Comparison of ENCODE assay signal across 8 mouse cellular contexts in genomic region chrX:102643823-102644572, GRCm38 (mm10). TPM values are rescaled to one million over a fixed set of nuclear protein-coding genes. Genes with fewer than 3 reads are reported as not detected.
DNase-seq lines count a peak whose midpoint lies in the region; ATAC-seq and TF ChIP-seq lines count a peak whose summit lies in the region.

Gene Phka1, minus strand, starts transcription at chrX:102644246.

- no peak for TF ChIP-seq CTCF in lung, embryonic 14.5 days (IDR thresholded peaks at IDR 0.05; ENCODE audit: low read depth)
- TF ChIP-seq CTCF in olfactory bulb, adult 2 months (IDR thresholded peaks at IDR 0.05; ENCODE audit: insufficient read depth, low read depth, low read length), result no peak
- TF ChIP-seq CTCF in thymus, adult 2 months (IDR thresholded peaks at IDR 0.05; ENCODE audit: borderline replicate concordance, control insufficient read depth, extremely low read depth, insufficient read depth, low read length, poor library complexity), result no peak

- H3K27me3 ChIP-seq in forebrain, embryonic 16.5 days (replicated peaks; ENCODE audit: control insufficient read depth, insufficient read depth, low read length), result peaks cover 3% of the 10 kb centered on the region; the same call in 1 of the 2 replicates
- H3K27me3 ChIP-seq in lung, embryonic 14.5 days (ENCODE audit: insufficient read depth, low read length), result peaks cover 6% of the 10 kb centered on the region; the same call in 1 of the 2 replicates
- no peaks in the 10 kb centered on the region for H3K27me3 ChIP-seq in thymus, adult 2 months (ENCODE audit: control insufficient read depth, insufficient read depth, low read length)

- H3K4me2 ChIP-seq in forebrain, embryonic 16.5 days (ENCODE audit: low read length), result peak within 1 kb of the TSS; percentile 58
- peak within 1 kb of the TSS; percentile 60 for H3K4me2 ChIP-seq in lung, embryonic 14.5 days

- DNase-seq in ES-CJ7 (ENCODE audit: low read depth, low spot score), result peak; percentile 21
- peak; percentile 66 to 75 for DNase-seq in cerebellum, adult 18-20 months
- DNase-seq in heart, postnatal 36 days, result peak; percentile 86
- DNase-seq in layer of hippocampus, adult 8-10 months (ENCODE audit: low spot score in 2 of 2), result peak; percentile 36 to 50
- DNase-seq in lung, embryonic 14.5 days, result peak; percentile 78
- DNase-seq in thymus, adult 2 months, result peak; percentile 18

- no peak for TF ChIP-seq POLR2A in olfactory bulb, adult 2 months (IDR thresholded peaks at IDR 0.05; ENCODE audit: insufficient read depth, low read depth, low read length)
- TF ChIP-seq POLR2A in thymus, adult 2 months (IDR thresholded peaks at IDR 0.05; ENCODE audit: control insufficient read depth, extremely low read depth, insufficient read depth, low read length, poor library complexity), result no peak

- WGBS in forebrain, embryonic 16.5 days, result 17% methylated on average over 59 of the region's 60 CpGs
- 8% methylated on average over 50 of the region's 60 CpGs for WGBS in lung, embryonic 14.5 days
- 21% methylated on average over 57 of the region's 60 CpGs for WGBS in olfactory bulb, adult 2 months
- 4% methylated on average over 57 of the region's 60 CpGs for WGBS in thymus, adult 2 months

- intact Hi-C loops in heart, postnatal 36 days (cut with DNase I), result no loop called here

- peak within 1 kb of the TSS; percentile 57 for H3K9ac ChIP-seq in forebrain, embryonic 16.5 days (replicated peaks; ENCODE audit: low read depth, low read length)
- H3K9ac ChIP-seq in lung, embryonic 14.5 days, result peak within 1 kb of the TSS; percentile 60

- no peaks in the 10 kb centered on the region for H3K36me3 ChIP-seq in forebrain, embryonic 16.5 days (ENCODE audit: control insufficient read depth, insufficient read depth)
- no peaks in the 10 kb centered on the region for H3K36me3 ChIP-seq in lung, embryonic 14.5 days (ENCODE audit: insufficient read depth)
- H3K36me3 ChIP-seq in thymus, adult 2 months (ENCODE audit: control insufficient read depth, insufficient read depth, low read length), result no peaks in the 10 kb centered on the region

- H3K9me3 ChIP-seq in forebrain, embryonic 16.5 days (ENCODE audit: control insufficient read depth, low read length), result no peaks in the 10 kb centered on the region
- H3K9me3 ChIP-seq in lung, embryonic 14.5 days (ENCODE audit: low read depth, low read length), result no peaks in the 10 kb centered on the region

- H3K27ac ChIP-seq in forebrain, embryonic 16.5 days (ENCODE audit: low read length), result no peak within 1 kb of the TSS
- peak within 1 kb of the TSS; percentile 46; the same call in 1 of the 2 replicates for H3K27ac ChIP-seq in lung, embryonic 14.5 days (ENCODE audit: low read depth)
- H3K27ac ChIP-seq in olfactory bulb, adult 2 months (ENCODE audit: insufficient read depth, low read depth, low read length), result 0 out of 2 replicates have a peak within 1 kb of the TSS, but pooled peaks have one; percentile 7
- H3K27ac ChIP-seq in thymus, adult 2 months (ENCODE audit: control insufficient read depth, insufficient read depth, low read length), result no peak within 1 kb of the TSS

- peak within 1 kb of the TSS; percentile 56 for H3K4me3 ChIP-seq in forebrain, embryonic 16.5 days (replicated peaks; ENCODE audit: low read length)
- H3K4me3 ChIP-seq in lung, embryonic 14.5 days (ENCODE audit: low read depth, low read length), result peak within 1 kb of the TSS; percentile 53
- H3K4me3 ChIP-seq in olfactory bulb, adult 2 months (ENCODE audit: insufficient read depth, low read depth, low read length), result peak within 1 kb of the TSS; percentile 63
- peak within 1 kb of the TSS; percentile 32 for H3K4me3 ChIP-seq in thymus, adult 2 months (ENCODE audit: control insufficient read depth, insufficient read depth, low read length)

- no peaks in the 10 kb centered on the region; the same call in 1 of the 2 replicates for H3K4me1 ChIP-seq in forebrain, embryonic 16.5 days (replicated peaks; ENCODE audit: control insufficient read depth, insufficient read depth, low read length)
- no peaks in the 10 kb centered on the region for H3K4me1 ChIP-seq in lung, embryonic 14.5 days (ENCODE audit: insufficient read depth)
- no peaks in the 10 kb centered on the region for H3K4me1 ChIP-seq in olfactory bulb, adult 2 months (ENCODE audit: control insufficient read depth, insufficient read depth, low read length)
- H3K4me1 ChIP-seq in thymus, adult 2 months (replicated peaks; ENCODE audit: control insufficient read depth, insufficient read depth, low read length), result no peaks in the 10 kb centered on the region; the same call in 1 of the 2 replicates

- peak; percentile 92 for ATAC-seq in forebrain, embryonic 16.5 days
- peak; percentile 97 for ATAC-seq in lung, embryonic 14.5 days (ENCODE audit: insufficient read depth)

RNA-seq across cellular contexts. Expression of gene Phka1, which starts in this region (rescaled TPM):
- polyA plus RNA-seq in forebrain, embryonic 16.5 days (2015; fragmentation: Nextera tagmentation; extraction: Ambion mirVana), result 4.6 and 5.5 TPM in 2 replicates
- 10 to 100 TPM; 29.2 to 38.2 TPM for total RNA-seq in heart, postnatal 36 days (2021)
- 10 to 100 TPM; 22.4 to 27.3 (median 24.1) TPM for total RNA-seq in layer of hippocampus, adult 8-10 months (2022)
- 11.8 and 12.0 TPM in 2 replicates for polyA plus RNA-seq in lung, embryonic 14.5 days (2014; fragmentation: Nextera tagmentation; extraction: Ambion mirVana)
- not detected in 2 replicates for polyA plus RNA-seq in olfactory bulb, adult 2 months (2012; ENCODE audit: insufficient read depth, insufficient read length, low replicate concordance, missing spikeins)
- 1.5 and 1.7 TPM in 2 replicates for polyA plus RNA-seq in thymus, adult 2 months (2012; rRNA removed)

Comparison
In these comparisons a context has a peak if more than half of its experiments do, and no peak if none do; other contexts are left out.
1. DNase-seq: peak in every context shown above with its lines; median percentile 86 in heart, postnatal 36 days; 78 in lung, embryonic 14.5 days; 70 in cerebellum, adult 18-20 months; 43 in layer of hippocampus, adult 8-10 months; 21 in ES-CJ7; 18 in thymus, adult 2 months.
2. H3K27ac ChIP-seq: peak in lung, embryonic 14.5 days (single experiment) and olfactory bulb, adult 2 months (single experiment); none in forebrain, embryonic 16.5 days (single experiment) and thymus, adult 2 months (single experiment).
3. Peak in every context shown above with its lines, with median percentiles within 50 percentile points of each other: H3K4me3 ChIP-seq.